Mouse (Mus musculus): ENCODE measurements around the gene Alox15. TPM values are rescaled to one million over a fixed set of nuclear protein-coding genes. Genes with fewer than 3 reads are reported as not detected.

The Alox15 gene
- total RNA-seq, 4 experiments from 2014 or later = 0.11 TPM; not detected in 2

- DNase-seq (ENCODE audit: low spot score in 2 of 2) = no peak
Measured at GRCm38 (mm10) chr11:70309341-70309740, 42.5 kb downstream of the Alox15 start.

DNA sequence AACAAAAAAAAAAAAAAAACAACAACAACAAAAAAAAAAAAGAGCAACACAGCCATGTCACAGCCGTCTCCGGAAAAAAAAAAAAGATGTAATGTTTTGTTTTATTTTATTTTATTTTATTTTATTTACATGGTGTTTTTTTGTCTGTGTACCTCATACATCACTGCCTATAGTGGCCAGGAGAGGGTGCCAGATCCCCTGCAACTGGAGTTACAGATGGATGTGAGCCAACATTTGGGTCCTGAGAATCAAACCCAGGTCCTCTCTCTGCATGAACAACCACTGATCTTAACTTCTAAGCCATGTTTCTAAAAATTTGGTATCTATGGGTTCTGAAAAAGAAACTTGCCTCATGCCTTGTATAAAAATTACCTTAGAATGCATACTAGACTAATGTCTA lies 43.5 kb downstream of the Alox15 start:
- no peak for DNase-seq (ENCODE audit: low spot score in 2 of 2)

- no peak for DNase-seq (ENCODE audit: low spot score in 2 of 2)
Measured at GRCm38 (mm10) chr11:70306159-70306558, 45.7 kb downstream of the Alox15 start.

DNA sequence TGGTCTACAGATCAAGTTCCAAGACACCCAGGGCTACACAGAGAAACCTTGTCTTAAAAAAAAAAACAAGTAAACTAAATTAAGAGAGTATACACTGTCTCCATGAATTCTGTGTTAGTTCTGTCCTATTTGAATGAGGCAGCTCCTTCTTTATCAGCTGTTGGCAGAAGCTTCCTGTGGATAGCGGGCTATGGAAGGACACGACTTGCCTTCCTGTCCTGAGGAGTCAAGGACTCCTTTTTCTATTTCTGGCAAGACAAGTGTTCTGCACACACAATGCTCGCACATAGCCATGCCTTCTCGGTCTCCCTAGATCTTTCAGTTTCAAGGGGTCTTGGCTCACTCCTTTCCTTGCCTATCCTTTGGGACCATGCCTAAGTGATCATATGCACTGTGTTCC lies 49.5 kb downstream of the Alox15 start:
- no peak for DNase-seq (ENCODE audit: low spot score in 2 of 2)

GRCm38 (mm10) chr11:70297836-70298454 lies 53.9 kb downstream of the Alox15 start:
- DNase-seq (ENCODE audit: low spot score in 2 of 2) = no peak

DNA sequence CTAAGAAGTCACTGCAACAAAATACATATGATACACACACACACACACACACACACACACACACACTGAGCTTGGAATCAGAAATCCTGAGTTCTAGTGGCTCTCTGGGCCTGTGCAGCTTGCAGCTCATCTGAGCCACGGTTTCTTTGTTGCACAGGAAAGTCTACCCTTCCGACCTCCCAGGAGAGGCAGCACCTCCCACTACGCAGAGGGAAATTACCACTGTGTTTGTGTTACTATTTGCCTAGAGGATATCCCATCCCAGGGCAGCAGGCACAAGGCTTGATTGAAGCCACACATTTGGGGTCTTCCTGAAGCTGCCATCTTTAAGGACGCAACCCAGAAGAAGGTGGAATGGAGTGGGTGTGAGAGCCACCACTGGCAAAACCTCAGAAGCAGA lies 54.4 kb downstream of the Alox15 start:
- DNase-seq (ENCODE audit: low spot score in 2 of 2) = no peak

Other genes starting within 250 kb of the Alox15 start
- gene Mgl2, start 221.7 kb downstream of the Alox15 start, total RNA-seq (2022) = 1 to 10 TPM in 2 of 4 experiments, under 1 TPM in 2; 0.60 to 2.0 (median 0.94) TPM
- 1 to 10 TPM; 1.6 to 3.6 (median 2.8) TPM for gene Clec10a, start 195.8 kb downstream of the Alox15 start, total RNA-seq (2022)
- under 1 TPM in 2 of 4 experiments, not detected in 2; 0.27 to 0.46 TPM for gene Slc16a11, start 139.3 kb downstream of the Alox15 start, total RNA-seq (2022)
- gene Slc16a13, start 131.0 kb downstream of the Alox15 start, total RNA-seq (2022) = under 1 TPM; 0.13 to 0.89 (median 0.35) TPM
- gene Bcl6b, start 122.2 kb downstream of the Alox15 start, total RNA-seq (2022) = 1 to 10 TPM; 1.2 to 3.9 (median 2.3) TPM
- 10 to 100 TPM; 29.8 to 36.3 (median 35.5) TPM for gene 0610010K14Rik, start 114.1 kb downstream of the Alox15 start, total RNA-seq (2022)
- 1 to 10 TPM; 1.6 to 3.3 (median 3.0) TPM for gene Gm21988, start 112.2 kb downstream of the Alox15 start, total RNA-seq (2022)
- gene Rnasek, start 112.2 kb downstream of the Alox15 start, total RNA-seq (2022) = 100 to 1,000 TPM in 3 of 4 experiments, 10 to 100 TPM in 1; 92.8 to 127 (median 113) TPM
- gene Alox12, start 96.7 kb downstream of the Alox15 start, total RNA-seq (2022) = 1 to 10 TPM in 3 of 4 experiments, under 1 TPM in 1; 0.63 to 2.2 (median 1.3) TPM
- under 1 TPM in 1 of 4 experiments, not detected in 3; 0.11 TPM for gene Alox12e, start 29.4 kb downstream of the Alox15 start, total RNA-seq (2022)
- gene Pelp1, start 58.0 kb upstream of the Alox15 start, total RNA-seq (2022) = 10 to 100 TPM; 19.6 to 23.3 (median 20.6) TPM
- 1 to 10 TPM; 5.9 to 9.2 (median 7.4) TPM for gene Arrb2, start 80.6 kb upstream of the Alox15 start, total RNA-seq (2022)
- 1 to 10 TPM; 4.1 to 5.3 (median 4.6) TPM for gene Med11, start 99.9 kb upstream of the Alox15 start, total RNA-seq (2022)
- under 1 TPM in 3 of 4 experiments, not detected in 1; 0.10 to 0.48 (median 0.31) TPM for gene Zmynd15, start 107.4 kb upstream of the Alox15 start, total RNA-seq (2022)
- gene Cxcl16, start 108.0 kb upstream of the Alox15 start, total RNA-seq (2022) = under 1 TPM; 0.54 to 0.75 (median 0.63) TPM
- gene Tm4sf5, start 153.2 kb upstream of the Alox15 start, total RNA-seq (2022) = not detected
- not detected for gene Vmo1, start 162.6 kb upstream of the Alox15 start, total RNA-seq (2022)
- gene Gltpd2, start 167.2 kb upstream of the Alox15 start, total RNA-seq (2022) = not detected
- 100 to 1,000 TPM; 258 to 280 (median 265) TPM for gene Psmb6, start 173.3 kb upstream of the Alox15 start, total RNA-seq (2022)
- gene Gm40193, start 180.9 kb upstream of the Alox15 start, total RNA-seq (2022) = not detected
- gene Pld2, start 188.0 kb upstream of the Alox15 start, total RNA-seq (2022) = 10 to 100 TPM; 15.3 to 17.8 (median 15.4) TPM
- gene Mink1, start 210.8 kb upstream of the Alox15 start, total RNA-seq (2022) = 10 to 100 TPM; 32.5 to 38.7 (median 33.7) TPM